Comparison of ENCODE assay signal across 11 mouse cellular contexts in genomic region chr4:44434593-44434992, GRCm38 (mm10).
DNase-seq lines count a peak whose midpoint lies in the region; ATAC-seq lines count a peak whose summit lies in the region.
"Had no signal": no experiment of that assay in that cellular context is flagged by ENCODE, and none has a peak within 500 bp of the region (broad histone marks: within the 10 kb centered on the region; RNA-seq: fewer than 3 reads in every experiment).

No protein-coding gene starts in this region.

- H3K4me1 ChIP-seq in hindbrain, embryonic 11.5 days (replicated peaks; ENCODE audit: control insufficient read depth, insufficient read depth, low read length), result no peaks in the 10 kb centered on the region
- H3K4me1 ChIP-seq in hindbrain, embryonic 12.5 days, result no peaks in the 10 kb centered on the region

- no peaks in the 10 kb centered on the region for H3K9me3 ChIP-seq in hindbrain, embryonic 11.5 days (ENCODE audit: control insufficient read depth, low read length)
- no peaks in the 10 kb centered on the region for H3K9me3 ChIP-seq in hindbrain, embryonic 12.5 days (replicated peaks)

- H3K9ac ChIP-seq in hindbrain, embryonic 11.5 days (ENCODE audit: low read depth, low read length), result no peak overlapping the region
- H3K9ac ChIP-seq in hindbrain, embryonic 12.5 days, result no peak overlapping the region

- ATAC-seq in hindbrain, embryonic 11.5 days (ENCODE audit: low FRiP score), result no peak
- ATAC-seq in hindbrain, embryonic 12.5 days (ENCODE audit: low FRiP score), result no peak
- no peak for ATAC-seq in megakaryocyte, adult 5-6 weeks (ENCODE audit: poor library complexity, severe bottlenecking)
- ATAC-seq: hindbrain, embryonic 16.5 days had no signal

- H3K4me3 ChIP-seq in hindbrain, embryonic 11.5 days (ENCODE audit: low read depth, low read length), result no peak overlapping the region
- H3K4me3 ChIP-seq in hindbrain, embryonic 12.5 days, result no peak overlapping the region

- no peaks in the 10 kb centered on the region for H3K36me3 ChIP-seq in hindbrain, embryonic 11.5 days (ENCODE audit: control insufficient read depth, insufficient read depth, low read length)
- no peaks in the 10 kb centered on the region for H3K36me3 ChIP-seq in hindbrain, embryonic 12.5 days

- H3K27ac ChIP-seq in hindbrain, embryonic 11.5 days (ENCODE audit: low read depth, low read length), result no peak overlapping the region
- H3K27ac ChIP-seq in hindbrain, embryonic 12.5 days, result no peak overlapping the region

- peak; percentile 39 for DNase-seq in hindbrain, embryonic 11.5 days (ENCODE audit: low spot score)
- DNase-seq in A20 (ENCODE audit: low read depth, low spot score) (peak; percentile 35), WW6 (ENCODE audit: low read depth, low spot score) (peak; percentile 31)
- peak; percentile 63 for DNase-seq in kidney, postnatal 10 days
- DNase-seq in cerebellum, postnatal 25 days, result no peak
- DNase-seq in right cerebral cortex, adult 2 months (ENCODE audit: low spot score in 2 of 2), result no peak
- DNase-seq: gastrocnemius, postnatal 25 days; right cerebral cortex, postnatal 4 days had no signal

- no peaks in the 10 kb centered on the region for H3K27me3 ChIP-seq in hindbrain, embryonic 11.5 days (ENCODE audit: control insufficient read depth, insufficient read depth, low read length)
- peaks cover 2% of the 10 kb centered on the region for H3K27me3 ChIP-seq in hindbrain, embryonic 12.5 days

- H3K4me2 ChIP-seq in hindbrain, embryonic 11.5 days (replicated peaks; ENCODE audit: low read depth, low read length), result no peak overlapping the region
- H3K4me2 ChIP-seq in hindbrain, embryonic 12.5 days (replicated peaks), result no peak overlapping the region

- WGBS in hindbrain, embryonic 11.5 days, result 39% methylated on average over 9 of the region's 9 CpGs
- 42% methylated on average over 9 of the region's 9 CpGs for WGBS in hindbrain, embryonic 12.5 days

Comparison
In these comparisons a context has a peak if more than half of its experiments do, and no peak if none do; other contexts are left out.
1. DNase-seq: peak in hindbrain, embryonic 11.5 days (single experiment), A20 (single experiment), WW6 (single experiment) and kidney, postnatal 10 days (single experiment); none in cerebellum, postnatal 25 days (0 of 2) and right cerebral cortex, adult 2 months (0 of 2).